Mouse (Mus musculus) kidney, postnatal 10 days (tissue): ENCODE data around the gene Aaed1.

Experiments
- DNase-seq: peaks from one replicate; pipeline ENCODE4 v3.0.0; 2021; ENCODE audit warnings: mixed read lengths

Aaed1 gene

DNA sequence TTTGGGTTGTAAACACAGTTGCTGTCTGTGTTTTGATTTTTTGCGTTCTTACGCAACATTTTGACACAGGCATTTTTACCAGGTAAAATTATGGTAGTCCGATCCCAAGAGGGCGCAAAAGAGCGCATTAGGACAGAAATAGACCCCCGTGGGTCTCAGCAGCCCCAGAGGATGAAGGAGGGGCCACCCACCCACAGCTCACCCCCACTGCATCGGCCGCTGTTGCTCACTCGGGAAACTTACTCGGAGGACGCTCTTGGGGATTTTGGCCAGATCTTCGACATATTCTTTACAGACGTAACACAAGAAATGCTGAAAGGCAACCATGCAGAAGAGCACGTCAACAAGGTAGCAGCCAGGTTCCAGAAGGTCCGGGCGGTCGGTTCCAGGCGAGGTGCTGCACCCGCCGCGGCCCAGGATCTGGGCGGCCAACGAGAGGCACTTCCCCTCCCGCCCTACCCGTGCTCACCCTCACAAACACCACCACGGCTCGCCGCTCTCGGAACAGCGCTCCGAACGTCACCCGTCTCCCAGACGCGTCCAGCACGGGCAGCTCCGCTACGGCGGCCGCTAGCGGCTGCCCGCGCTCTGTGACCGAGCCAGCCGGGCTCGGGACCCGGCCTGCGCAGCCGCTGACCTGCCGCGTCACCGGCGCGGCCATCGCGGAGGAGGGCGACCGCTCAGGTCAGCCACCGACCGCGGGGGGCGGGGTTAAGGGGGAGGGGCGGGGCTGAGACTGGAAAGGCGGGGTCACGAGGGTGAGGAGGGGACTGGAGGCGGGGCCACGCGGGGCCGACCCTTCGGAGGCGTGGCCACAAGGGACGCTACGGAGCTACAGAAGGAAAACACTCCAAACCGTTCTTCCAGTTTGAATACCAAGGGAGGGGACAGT is at the start of gene Aaed1:
Aaed1 (minus strand) TSS at position 687 of the 892 bp plus-strand sequence.
- peak; percentile 98 for DNase-seq

DNA sequence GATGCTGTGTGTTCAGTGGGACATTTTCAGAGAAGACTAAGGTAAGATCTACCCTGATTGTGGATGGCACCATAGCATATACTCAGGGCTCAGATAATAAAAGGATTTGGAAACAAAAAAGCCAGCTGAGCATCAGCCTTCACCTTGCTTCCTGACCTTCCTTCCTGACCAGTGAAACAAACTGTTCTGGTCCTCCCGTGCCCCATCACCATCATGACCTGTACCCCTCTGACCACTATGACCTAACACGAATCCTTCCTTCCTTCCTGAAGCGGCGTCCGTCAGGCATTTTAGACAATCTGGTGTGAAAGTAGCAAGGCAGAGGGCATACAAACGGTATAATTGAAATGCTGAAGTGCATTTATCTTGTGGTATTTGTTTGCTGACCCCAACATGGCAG is 49.6 kb upstream of the Aaed1 start:
- DNase-seq, result no peak

DNA sequence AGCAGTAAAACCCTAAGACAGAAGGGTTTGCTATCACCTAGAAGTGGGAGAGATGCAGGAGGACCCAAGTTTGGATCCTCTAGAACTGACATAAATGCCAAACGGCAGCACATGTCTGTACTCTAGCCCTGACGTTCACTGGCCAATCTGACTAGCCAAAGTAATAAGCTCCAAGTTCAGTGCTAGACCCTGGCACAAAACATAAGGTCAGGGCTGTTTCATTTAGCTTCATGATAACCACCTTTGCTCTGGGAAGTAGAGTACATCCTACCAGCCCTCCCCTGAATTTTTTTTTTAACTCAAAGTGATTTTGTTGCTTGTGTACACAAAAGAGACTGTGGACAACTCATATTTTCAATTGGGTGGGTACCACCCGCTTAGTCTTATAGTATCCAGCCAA is 48.5 kb upstream of the Aaed1 start:
- no peak for DNase-seq

DNA sequence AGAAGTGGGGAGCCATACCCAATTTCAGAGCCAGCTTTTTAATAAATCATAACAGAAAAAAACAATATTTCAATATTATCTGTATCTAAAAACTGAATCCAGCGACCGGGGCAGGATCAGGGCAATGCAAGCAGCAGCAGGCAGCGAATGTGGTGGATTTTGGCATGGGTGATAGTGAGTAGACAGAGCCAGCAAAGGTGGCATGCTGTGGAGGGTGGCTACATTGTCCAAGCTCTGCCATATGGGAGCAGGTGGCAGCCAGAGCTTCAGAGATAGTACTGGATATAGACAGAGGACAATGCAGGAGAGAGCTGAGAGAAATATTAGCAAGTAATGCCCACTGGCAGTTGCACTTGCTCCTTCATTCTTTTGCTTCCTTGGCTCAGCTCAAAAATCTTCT is 47.2 kb upstream of the Aaed1 start:
- no peak for DNase-seq

DNA sequence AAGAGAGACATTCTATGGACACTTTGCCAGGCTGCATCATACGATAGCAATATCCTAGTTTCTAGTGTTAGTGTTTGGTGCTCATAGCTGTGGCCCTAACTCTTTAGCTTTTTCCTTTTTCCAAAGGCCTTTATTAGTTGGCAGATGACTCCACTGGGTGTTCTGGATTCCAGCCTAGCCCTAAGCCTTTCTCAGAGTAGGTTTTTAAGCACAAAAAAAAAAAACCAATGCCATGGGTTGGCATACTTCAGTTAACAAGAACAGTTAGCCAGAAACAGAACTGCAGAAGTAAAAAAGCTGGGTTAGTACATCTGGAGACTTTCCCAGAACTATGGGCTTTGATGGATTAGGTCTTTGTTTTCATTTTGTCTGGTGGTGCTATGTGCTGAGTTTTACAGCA is 46.0 kb upstream of the Aaed1 start:
- DNase-seq, result no peak

DNA sequence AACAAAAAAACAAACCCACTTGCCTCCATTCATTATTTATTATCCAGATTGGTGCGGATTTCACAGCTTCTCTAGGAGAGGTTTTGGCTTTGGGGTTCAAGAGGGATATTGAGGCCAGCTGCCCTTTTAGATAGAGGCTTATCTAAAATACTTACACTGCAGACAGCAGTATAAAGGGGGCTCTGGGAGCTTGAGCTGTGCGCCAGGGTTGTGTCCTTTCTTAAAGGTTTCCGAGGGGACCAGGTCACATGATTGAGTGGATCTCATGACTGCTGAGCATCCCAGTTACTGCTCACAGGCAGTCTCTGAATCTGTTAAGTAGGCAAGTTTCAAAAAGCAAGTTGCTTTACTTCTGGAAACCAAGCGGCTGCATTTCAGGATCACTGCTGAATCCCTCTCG is 44.9 kb upstream of the Aaed1 start:
- no peak for DNase-seq

DNA sequence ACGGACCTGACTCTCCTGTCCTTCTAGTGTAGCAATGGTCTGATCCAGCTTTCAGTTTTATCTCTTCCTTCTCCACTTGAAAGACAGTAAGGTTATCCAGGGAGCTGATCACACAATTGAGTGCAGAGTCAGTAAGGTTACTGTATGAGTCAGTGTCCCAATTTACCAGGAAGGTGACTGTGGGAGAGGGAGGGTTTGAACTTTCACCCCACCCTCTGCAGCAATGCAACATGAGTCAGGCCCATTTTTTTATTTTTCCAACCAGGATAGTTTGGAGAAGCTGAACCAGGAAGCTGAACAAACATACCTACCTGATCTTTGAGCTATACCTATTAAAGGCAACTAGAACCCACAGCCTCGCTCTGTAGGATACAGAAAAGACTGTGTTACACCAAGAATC is 37.0 kb upstream of the Aaed1 start:
- no peak for DNase-seq

DNA sequence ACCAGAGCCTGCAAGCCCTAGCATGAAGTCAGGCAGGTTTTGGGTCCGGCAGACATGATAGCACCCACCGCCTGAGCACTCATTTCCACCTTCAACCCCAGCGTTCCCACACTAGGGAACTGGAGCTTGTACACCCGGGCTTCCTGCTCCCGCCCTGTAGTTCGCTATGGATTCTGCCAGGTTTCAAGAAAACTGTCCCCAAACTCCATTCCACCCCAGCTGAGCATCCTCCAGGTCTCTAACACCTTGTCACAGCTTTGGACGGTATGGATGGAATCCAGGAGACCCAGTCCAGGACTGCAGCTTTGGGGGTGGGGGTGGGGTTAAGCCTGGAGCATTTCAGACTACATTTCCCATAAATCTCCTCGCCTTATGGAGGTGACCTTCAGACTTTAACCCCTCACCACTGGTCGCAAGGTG is 31.6 kb upstream of the Aaed1 start:
- DNase-seq, result peak; percentile 46

DNA sequence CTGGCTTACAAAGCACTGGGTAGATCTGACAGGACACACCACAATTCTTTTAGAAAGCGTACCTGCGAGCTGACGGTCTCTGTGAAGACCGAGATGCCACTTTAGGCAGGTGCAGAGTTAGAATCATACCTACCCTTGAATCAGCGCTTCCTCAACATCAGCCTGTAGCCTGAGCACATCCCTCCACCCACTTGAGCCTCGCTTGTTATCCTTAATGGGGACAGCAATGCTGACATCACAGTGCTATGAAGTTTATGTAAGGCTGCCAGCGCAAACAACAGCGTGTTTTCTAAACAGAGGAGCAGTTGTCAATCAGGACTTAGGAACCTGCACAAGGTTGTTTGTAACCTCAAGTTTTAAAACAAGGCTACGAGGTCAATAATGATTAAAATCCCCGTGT is 31.1 kb upstream of the Aaed1 start:
- DNase-seq, result no peak

DNA sequence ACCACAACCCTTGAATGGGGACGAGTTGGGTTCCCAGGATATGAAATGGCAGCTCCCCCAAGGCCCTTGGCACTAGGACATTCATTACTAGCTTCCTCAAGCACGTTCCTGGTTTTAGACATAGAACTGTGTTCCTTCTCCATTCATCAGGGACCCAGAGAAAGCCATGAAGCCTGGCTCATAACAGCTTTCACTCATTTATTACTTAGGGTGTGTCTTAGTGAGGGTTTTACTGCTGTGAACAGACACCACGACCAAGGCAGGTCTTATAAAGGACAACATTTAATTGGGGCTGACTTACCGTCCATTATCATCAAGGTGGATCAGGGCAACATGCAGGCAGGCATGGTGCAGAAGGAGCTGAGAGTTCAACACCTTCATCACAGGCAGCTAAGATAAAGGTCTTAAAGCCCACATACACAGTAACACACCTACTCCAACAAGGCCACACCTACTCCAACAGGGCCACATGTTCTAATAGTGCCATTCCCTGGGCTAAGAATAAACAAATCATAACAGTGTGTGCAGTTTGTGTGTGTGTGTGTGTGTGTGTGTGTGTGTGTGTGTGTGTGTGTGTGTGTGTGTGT is 23.1 kb upstream of the Aaed1 start:
- DNase-seq, result no peak

DNA sequence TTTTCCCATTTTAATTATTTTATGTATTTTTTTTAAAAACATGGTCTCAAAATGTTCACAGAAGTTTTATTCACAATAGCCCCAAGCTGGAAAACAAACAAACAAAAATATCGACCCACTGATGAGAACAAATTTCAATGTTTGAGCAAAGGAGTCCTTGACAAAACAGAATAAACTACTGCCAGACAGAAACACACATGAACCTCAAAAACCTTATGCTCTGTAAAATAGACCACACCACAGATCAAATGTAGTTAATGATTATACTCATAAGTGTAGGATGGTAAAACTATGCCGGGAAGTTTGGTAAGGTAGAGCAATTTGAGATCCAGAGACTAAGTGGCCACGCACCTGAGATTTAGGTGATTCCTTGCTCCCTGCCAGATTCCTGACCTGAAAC is 20.6 kb upstream of the Aaed1 start:
- DNase-seq, result no peak

DNA sequence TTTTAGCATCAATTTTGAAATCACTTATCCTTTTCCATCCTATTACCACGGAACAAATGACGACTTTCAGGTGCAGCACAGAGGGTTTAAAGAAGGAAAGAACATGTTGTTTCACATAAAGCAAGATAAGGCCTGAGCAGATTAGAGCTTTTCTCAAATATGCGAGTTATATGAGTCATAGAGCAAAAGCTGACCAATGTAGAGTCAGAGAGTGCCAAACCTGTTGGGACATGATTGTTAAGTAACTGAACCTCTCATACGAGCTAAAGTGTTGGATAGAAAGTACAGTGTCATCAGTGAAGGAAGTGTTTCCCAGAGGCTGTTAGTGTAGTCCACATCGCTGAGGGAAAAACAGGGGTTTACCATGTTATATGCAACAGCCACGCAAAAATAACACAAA is 19.8 kb upstream of the Aaed1 start:
- no peak for DNase-seq

DNA sequence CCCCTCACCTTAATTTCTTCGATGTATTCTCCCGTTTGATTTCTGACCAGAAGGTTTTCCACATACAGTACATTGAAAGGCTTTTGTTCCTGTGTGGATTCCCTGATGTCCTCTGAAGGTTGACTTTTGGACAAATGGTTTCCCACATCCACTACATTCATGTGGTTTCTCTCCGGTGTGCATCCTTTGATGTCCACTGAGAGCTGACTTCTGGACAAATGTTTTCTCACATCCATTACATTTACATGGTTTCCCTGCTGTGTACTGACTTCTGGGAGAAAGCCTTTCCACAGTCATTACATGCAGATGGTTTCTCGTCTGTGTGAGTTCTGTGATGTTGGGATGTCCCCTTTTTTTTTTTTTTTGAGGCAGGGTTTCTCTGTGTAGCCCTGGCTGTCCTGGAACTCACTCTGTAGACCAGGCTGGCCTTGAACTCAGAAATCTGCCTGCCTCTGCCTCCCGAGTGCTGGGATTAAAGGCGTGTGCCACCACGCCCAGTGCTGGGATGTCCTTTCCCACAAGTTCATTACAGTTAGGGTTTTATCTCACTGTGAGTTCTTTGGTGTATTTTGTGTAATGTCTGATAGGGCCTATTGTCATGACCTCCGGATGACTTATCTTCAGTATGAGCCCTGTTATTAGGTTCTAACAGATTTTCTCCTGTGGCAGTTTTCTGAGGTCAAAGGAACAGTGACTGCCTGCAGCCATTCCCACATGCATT is 10.2 kb upstream of the Aaed1 start:
- no peak for DNase-seq

DNA sequence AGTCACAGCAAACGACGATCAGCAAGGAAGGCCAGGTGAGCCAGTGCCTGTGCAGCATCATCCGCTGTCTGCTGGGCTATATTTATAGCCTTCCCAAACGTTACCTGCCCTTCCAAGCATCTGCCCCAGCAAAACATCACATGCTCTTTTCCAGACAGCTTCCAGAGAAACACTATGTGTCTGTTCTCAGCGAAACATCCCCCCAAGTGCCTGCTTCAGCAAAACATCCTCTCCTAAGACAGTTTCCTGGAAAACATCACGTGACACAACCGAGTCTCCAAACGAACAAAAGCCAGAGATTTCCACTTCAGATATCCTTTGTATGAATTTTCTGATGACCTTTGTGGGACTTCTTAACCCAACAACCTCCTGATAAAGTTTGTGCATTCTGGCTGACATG is 7.8 kb upstream of the Aaed1 start:
- no peak for DNase-seq

DNA sequence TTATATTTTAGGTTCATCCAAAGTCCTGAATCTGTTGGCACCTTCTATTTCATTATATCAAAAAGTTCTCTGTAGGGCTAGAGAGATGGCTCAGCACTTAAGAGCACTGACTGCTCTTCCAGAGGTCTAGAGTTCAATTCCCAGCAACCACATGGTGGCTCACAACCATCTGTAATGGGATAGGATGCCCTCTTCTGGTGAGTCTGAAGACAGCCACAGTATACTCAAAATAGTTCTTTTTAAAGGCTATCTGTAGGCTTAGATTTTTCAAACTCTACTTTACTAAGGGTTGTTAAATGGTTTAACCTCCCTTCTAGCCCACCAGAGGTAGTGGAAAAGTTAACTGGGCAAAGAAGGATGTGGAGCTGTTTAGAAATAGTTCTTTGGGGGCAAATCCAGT is 7.3 kb upstream of the Aaed1 start:
- DNase-seq, result no peak

DNA sequence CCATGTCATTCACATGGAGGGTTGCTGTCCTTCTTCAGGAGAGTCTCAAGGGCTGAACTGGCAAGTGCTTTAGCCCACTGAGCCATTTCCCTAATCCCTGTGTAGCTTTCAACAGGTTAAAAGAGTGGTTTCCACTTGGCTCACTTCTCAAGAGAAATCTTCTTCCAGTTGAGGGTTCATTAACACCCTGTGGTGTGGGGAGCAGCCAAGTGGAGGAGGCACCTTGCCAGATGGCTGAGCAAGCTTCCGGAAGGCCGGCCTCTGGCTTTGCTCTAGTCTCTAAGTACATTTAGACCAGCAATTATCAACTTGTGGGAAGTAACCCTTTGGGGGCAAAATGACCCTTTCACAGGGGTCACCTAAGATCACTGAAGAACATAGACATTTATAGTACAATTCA is 5.8 kb upstream of the Aaed1 start:
- DNase-seq, result peak; percentile 83

DNA sequence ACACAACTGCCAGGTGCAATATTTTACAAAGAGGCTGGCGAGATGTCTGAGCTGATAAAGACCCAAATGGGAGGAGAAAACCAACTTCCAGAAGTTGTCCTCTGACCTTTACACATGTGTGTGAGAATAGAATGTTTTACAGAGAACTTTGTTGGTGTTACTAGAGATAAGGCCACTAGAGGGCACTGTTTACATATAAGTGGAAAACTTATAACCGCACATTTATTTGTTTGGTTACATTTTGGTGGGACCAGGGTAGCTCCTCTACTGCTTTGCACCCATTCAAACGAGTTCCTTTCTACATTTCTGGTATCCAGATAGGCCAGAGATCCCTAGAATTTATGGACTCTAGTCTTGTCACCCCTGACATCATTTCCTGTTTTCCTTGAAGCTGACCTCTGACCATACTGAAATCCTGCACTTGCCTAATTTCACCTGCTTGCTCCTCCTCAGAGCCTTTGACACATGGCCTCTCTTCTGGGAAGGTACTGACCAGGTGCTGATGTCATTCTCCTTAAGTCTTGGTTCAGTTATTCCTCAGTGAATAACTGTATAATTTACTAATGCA is 3.1 kb upstream of the Aaed1 start:
- DNase-seq, result no peak

DNA sequence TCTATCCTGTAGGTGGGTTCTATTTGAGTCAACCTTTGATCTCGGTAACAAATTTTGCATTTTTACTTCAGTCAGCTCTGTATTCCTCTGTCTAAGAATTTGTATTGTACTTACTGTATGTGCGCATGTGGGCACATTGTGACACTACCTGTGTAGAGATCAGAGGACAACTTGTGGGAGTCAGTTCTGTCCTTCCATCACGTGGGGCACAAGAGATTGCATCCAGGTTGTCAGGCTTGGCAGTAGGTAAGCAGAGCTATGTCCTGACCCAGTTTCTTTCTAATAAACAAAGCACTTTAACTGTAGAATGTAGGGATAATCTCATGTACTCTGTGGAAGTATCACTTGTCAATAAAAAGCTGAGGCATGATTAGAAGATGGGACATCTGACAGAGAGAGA is 1.5 kb upstream of the Aaed1 start:
- DNase-seq, result no peak

DNA sequence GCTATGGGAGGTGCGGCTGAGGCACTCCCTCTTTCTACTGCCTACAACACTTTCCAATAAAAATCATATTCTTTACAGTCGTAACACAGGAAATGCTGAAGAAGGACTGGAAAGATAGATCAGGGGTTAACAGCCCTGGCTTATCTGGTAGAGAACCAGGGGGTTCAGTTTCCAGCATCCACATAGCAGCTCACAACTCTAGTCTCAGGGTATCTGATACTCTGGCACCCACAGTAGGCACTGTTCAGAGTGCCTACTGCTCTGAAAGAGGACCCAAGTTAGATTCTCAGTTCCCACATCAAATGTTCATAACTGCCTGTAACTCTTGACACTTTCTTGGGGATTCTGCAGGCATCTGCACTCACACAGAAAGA is 393 bp upstream of the Aaed1 start:
- no peak for DNase-seq

DNA sequence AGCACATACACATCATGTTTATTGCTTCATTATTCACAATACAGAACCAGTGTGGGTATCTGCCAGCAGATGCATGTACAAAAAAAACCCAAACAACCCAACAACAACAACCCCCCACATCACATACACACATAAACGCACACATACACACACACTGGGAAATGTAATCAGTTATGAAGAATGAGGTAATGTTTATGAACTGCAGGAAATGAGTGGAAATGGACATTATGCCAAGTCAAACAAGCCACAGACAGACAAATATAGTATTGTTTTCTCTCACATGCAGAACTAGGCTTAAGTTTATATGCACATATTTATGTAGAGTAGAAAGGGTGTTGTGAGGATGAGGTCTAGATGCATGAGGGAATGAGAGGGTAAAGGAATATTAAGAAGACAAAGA is 1.2 kb downstream of the Aaed1 start:
- no peak for DNase-seq

DNA sequence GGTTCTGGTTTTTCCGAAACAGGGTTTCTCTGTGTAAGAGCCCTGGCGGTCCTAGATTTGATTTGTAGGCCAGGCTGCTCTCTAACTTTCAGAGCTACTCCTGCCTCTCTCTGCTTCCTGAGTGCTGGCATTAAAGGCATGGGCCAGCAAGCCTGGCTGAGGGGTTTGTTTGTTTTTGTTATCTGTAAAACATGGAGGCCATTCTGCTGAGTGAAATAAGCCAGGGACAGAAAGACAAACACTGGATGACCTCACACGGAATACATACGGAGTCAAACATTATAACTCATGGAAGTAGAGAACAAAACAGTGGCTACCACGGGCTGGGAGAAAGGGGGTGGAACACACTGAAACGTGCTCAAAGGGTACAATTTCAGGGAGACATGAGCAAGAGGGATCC is 1.9 kb downstream of the Aaed1 start:
- no peak for DNase-seq

DNA sequence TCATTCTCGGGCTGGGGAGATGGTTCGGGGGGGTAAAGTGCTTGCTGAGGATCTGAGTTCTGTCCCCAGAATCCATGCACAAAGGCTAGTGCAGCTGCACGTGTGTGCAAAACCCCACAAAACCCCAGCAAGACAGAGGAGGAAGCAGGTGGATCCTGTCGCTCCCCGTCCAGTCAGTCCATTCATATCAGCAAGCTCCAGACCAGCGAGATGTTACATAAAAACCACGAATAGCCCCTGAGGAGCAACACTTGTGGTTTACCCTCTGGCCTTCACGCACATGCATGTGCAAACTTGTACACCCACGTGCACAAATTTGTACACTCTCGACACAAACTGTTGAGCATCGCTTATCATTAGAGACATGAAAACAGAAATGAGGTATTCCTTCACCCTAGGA is 2.7 kb downstream of the Aaed1 start:
- DNase-seq, result no peak

DNA sequence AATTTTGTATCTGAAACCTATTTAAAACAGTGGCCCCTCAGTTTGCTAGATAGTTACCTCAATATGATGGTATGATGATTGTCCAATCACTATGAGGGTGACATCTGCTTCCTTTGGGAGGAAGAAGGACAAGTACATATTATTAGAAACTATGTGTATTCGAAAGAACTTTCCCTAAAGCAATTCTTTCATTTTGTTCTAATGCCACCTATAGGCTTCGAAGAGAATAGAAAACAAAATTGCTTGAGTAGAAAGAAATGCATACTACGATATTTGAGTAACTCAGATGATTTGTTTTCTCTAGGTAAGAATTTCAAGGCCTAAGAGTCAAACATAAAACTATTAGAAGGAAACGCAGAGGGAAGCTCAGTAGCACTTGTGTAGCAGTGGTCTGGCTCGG is 3.5 kb downstream of the Aaed1 start:
- no peak for DNase-seq

DNA sequence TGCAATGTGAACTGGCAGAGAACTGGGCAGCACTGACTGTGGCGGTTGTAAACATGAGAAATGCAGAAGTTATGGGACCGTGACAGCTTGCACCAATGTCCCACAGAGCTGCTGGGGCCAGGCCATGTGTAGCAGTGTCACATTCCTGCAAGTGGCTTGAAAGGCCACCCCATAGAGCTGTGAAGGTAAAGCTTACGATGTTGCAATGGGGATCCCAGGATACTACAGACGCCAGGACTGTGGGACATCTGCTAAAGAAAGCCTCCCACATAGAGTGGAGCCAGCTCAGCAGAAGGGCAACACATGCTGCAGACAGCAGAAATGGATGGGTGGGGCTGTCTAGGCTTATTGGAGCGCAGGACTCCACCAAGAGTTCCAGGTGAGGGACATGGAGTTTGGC is 5.0 kb downstream of the Aaed1 start:
- no peak for DNase-seq
